Mouse (Mus musculus): ENCODE results near the gene Prr12.

- TF ChIP-seq CTCF (IDR thresholded peaks at IDR 0.05; ENCODE audit: control insufficient read depth, insufficient read depth, low read length) (no peak), POLR2A (IDR thresholded peaks at IDR 0.05; ENCODE audit: borderline replicate concordance, control insufficient read depth, low read depth, low read length) (peak; percentile 61; the same call in 1 of the 2 replicates)
These were observed 35.2 kb downstream of the Prr12 start, which contains the start of gene Rras for GRCm38 (mm10) chr7:45017242-45018061.
